Mouse (Mus musculus) T-helper 2 cell (primary cell): Measurements from ENCODE around the gene Dok7.

Source experiments
- in situ Hi-C: fragments of 300-600 bp; cut with MboI, MseI; formaldehyde crosslinking; loops from one replicate; pipeline ENCODE4 v1.15.1; 2025; ENCODE audit warnings: high pct_unique_total_duplicates

The Dok7 gene

GRCm38 (mm10) chr5:35057582-35057981, 1.0 kb downstream of the Dok7 start:
- in situ Hi-C loops: no loop called here

DNA sequence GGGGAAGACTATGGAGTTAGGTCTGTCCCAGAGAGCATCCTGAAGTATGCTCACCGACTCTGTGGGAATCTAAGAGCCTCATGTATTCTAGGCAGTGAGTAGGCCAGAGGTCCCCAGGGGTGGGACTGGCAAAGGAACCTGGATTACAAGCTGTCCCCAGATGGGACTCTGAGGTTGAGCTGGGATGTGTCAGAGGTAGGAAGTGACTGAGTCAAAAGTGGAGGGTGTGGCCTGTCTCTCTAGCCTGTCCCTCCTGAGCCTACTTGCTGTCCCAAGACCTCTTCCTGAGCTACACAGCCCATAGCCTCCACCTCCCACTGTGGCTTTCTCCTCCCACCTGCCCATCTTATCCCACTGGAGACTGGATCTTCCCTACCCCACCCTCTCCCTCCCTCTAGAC, 1.6 kb downstream of the Dok7 start:
- in situ Hi-C loops: no loop called here

- in situ Hi-C loops: no loop called here
Observed at GRCm38 (mm10) chr5:35060098-35060497, 3.5 kb downstream of the Dok7 start.

DNA sequence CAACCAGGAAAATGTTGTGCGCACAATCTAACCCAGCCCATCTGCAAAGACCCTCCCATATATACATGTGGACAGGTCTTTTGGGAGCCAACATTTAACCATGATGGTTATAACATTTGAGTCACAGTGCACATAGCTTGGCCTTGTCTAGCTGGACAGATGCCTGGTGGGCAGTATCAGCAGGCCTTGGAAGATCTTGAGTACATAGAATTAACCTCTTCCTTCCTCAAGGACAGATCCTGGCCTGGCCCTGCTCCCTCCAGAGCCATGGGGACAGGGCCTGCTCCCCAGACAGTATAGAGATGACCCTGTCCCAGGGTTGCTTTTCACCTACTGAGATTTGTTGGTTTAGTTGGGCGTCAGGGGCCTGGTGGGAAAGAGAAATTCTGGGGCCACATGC, 13.3 kb downstream of the Dok7 start:
- in situ Hi-C loops: loop anchor here (5.0 kb wide), 1 partner anchor 82 kb away; no protein-coding TSS in a partner anchor

DNA sequence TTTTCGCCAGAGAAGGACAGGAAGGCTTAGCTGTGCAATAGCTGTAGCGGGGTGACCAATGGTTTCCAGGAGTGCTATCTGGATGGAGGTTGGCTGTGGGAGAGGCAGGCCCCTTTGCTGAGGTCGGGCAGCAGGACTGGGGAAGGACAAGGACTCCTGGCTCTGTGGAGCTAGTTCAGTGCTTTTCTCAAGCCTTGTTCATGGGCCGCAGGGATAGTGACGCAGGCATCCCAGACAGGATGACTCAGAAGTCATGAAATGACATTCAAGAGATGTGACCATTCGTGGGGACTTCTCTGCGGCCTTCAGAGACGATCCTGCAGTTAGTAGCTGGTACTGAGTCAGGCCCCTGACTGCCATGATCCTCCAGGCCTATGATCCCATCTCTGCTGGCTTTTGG, 13.7 kb downstream of the Dok7 start:
- in situ Hi-C loops: loop anchor here (5.0 kb wide), 1 partner anchor 82 kb away; no protein-coding TSS in a partner anchor

- in situ Hi-C loops: loop anchor here (5.0 kb wide), 1 partner anchor 81 kb away; no protein-coding TSS in a partner anchor
Observed at GRCm38 (mm10) chr5:35070953-35071352, 14.4 kb downstream of the Dok7 start.

GRCm38 (mm10) chr5:35071855-35072254, 15.3 kb downstream of the Dok7 start:
- in situ Hi-C loops: loop anchor here (5.0 kb wide), 1 partner anchor 80 kb away; no protein-coding TSS in a partner anchor

- in situ Hi-C loops: loop anchor here (5.0 kb wide), 1 partner anchor 79 kb away; no protein-coding TSS in a partner anchor
Observed at GRCm38 (mm10) chr5:35073235-35073634, 16.7 kb downstream of the Dok7 start.

GRCm38 (mm10) chr5:35073992-35074391, 17.4 kb downstream of the Dok7 start:
- in situ Hi-C loops: loop anchor here (5.0 kb wide), 1 partner anchor 78 kb away; no protein-coding TSS in a partner anchor

DNA sequence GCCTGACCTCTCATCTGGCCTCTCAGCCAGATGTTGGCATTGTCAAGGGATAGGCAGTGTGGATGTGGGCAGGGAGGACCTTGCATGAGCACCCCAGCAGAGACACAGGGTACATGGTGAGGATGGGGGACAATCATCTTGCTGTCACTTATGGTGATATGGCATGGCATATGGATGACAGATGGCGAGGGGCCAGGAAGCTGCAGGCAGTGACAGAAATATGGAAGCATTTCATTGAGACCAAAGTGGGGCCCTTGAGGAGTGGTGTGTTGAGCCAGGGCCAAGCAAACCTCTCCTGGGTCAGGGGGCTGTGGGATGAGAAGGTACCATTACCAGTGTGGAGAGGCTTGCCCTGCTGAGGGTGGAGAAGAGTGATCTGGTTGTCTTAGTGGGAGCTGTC, 19.8 kb downstream of the Dok7 start:
- in situ Hi-C loops: no loop called here

DNA sequence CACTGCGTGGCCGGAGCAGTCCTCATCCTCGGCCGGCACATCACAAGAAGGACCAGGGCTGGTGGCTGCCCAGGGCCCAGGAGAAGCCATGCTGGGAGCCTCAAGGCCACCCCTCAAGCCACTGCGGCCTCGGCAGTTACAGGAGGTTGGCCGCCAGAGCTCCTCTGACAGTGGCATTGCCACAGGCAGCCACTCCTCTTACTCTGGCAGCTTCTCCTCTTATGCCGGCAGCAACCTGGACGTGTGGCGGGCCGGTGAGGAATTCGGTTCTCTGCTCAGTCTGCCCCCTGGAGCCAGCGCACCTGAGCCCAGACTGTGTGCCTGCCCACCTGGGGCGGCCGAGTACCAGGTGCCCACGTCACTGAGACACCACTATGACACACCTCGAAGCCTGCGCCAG, 22.5 kb downstream of the Dok7 start:
- in situ Hi-C loops: no loop called here

- in situ Hi-C loops: no loop called here
Observed at GRCm38 (mm10) chr5:35084913-35085312, 28.3 kb downstream of the Dok7 start.

DNA sequence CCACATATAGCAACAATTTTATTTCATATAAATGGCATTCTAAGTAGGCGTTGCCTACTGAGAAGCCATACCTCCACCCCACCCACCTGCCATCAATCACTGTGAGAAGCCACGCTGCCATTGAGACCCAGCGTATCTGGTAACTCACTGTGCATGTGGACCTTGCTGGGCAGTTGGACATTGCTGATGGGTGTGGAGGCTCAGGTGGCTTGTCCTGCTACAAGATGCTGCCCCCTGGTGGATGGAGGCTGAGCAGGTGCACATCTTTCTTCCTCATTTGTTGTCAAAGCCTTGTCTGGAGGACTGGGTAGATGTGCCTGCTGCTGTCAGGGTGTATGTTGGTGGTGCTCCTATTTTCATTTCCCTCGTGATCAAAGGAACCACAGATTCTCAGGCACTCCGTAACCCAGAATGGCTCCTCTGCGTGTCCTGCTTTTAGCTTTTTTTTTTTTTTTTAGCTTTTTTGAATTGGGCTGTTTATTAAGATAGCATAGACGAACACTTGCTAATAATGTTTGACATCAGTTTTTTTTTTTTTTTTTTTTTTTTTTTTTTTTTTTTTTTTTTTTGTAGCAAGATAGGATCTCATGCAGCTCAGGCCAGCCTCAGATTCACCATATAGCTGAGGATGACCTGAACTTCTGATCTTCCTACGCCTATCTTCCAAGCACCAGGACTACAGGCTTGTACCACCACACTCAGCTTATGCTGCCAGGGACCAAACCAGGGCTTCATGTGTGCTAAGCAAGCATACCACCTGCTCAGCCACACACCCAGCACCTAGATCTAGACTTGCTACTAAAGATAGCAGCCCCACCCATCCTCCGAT, 32.4 kb downstream of the Dok7 start:
- in situ Hi-C loops: no loop called here

DNA sequence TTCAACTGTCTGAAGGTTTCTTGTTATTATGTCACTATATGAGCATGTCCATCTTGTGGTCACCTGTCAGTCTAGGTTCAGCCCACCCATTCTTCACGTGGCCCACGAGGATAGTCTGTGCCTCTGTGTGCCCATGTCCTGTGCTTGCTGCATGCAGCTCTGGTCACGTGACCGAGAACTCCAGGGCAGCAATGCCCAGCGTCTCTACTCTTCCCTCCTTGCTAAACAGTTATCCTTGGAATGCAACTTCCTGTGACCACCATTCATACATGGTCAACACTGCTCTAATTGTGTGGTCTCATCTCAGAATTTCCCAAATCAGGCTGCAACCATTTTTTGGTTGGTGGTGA, 33.0 kb downstream of the Dok7 start:
- in situ Hi-C loops: no loop called here

GRCm38 (mm10) chr5:35091636-35092035, 35.1 kb downstream of the Dok7 start:
- in situ Hi-C loops: no loop called here

GRCm38 (mm10) chr5:35103086-35103485, 46.5 kb downstream of the Dok7 start:
- in situ Hi-C loops: no loop called here

- in situ Hi-C loops: no loop called here
Observed at GRCm38 (mm10) chr5:35103528-35103927, 47.0 kb downstream of the Dok7 start.

- in situ Hi-C loops: no loop called here
Observed at GRCm38 (mm10) chr5:35104183-35104959, 47.8 kb downstream of the Dok7 start.

DNA sequence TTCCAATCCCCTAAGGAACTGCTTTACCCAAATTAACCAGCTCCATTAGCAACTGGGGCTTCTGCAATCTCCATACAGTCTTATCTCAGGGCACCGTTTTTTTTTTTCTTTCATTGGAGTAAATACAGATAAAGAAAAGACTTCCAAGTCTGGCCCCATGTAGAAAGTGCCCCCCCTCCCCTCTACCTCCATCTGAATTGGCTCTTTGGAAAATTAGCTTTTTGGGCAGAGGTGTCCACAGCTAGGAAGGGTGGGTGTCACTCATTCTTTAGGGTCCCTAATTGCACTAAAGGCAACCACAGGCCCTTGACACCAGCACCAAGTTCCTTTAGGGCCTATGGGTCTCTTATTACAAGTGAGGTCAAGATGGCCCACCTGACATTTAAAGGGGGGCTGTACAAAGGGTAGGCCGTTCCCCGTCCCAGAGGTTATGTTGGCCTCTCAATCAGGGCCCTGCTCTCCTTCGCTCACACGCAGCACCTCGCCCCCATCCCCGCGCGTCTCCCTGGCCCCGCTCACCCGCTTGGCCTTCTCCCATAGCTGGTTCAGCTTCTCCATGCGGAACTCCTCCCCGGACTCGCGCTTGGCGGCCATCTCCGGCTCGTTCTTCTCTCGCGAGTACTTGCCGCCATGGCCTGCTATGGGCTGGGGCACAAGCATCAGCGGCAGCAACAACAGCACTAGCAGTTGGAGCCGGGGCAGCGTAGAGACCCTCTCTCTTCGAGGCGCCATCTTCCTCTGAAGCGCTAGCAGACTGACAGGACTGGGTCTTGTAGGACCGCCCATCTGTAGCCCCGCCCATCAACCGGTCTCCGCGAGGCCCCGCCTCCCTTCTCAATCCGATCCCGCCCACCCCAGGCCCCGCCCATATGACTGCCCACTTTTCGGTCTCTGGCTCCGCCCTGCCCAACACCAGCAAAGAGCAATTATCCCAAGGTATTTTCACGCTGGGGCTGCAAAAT, 48.7 kb downstream of the Dok7 start, which contains the start of gene Lrpap1:
Gene Lrpap1 (minus strand): TSS at position 807 of the 962 bp plus-strand sequence.
- in situ Hi-C loops: no loop called here

GRCm38 (mm10) chr5:35105922-35106298, 49.3 kb downstream of the Dok7 start:
- in situ Hi-C loops: no loop called here

- in situ Hi-C loops: no loop called here
Observed at GRCm38 (mm10) chr5:35112444-35112843, 55.9 kb downstream of the Dok7 start.
